Mouse (Mus musculus): ENCODE measurements at regions not wholly inside any gene's neighbourhood (a gene's known extent, or its start where the extent isn't known, plus 50 kb on each side); places are given as distances from the start of the nearest gene placed in this dataset.

DNA sequence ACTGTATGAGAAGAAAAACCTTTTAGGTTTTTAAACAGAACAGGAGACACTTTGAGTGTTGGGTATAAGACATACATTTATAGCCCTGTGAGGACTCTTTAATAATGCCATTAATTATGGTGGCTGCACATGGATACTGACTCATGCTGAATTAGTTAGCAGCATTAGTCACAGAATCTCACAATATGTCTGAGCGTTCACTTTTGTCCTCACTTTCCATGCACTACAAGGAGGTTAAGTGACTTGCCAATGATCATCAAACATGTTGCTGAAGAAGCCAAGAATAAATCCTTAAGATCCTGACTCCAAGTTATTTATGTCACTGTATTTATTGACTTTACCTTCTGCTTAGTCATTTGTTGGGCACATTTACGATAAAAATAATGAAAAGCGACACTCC lies 105.6 kb upstream of the Atxn7l3b start:
- no peak overlapping the region for H3K4me3 ChIP-seq
- no peak for TF ChIP-seq CTCF (IDR thresholded peaks at IDR 0.05)
- intact Hi-C loops (cut with DNase I) = no loop called here
- no peak for DNase-seq (ENCODE audit: extremely low spot score in 1 of 2, low spot score in 2 of 2)
- no peak overlapping the region for H3K27ac ChIP-seq

DNA sequence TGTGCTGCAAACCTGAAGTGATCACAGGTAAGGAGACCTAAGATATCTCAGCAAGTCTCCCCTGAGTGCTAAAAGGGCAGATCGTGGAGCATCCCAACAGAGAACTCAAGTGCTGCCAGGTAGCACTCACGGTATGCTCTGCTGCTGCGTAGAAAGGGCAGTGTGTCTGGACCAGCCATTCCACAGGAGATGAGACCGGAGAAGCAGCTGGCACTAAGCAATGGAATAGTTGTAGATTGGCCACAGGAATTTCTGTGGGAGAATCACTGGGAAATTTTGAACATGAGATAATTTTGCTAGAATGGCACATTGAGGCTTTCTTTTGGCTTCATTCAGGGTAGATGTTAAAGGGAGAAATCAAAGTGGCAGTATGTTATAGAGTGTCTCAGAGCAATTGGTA lies 104.1 kb upstream of the Atxn7l3b start:
- TF ChIP-seq CTCF (IDR thresholded peaks at IDR 0.05) = no peak
- Histone ChIP-seq H3K4me3 (no peak overlapping the region), H3K27ac (no peak overlapping the region)
- no peak for DNase-seq (ENCODE audit: extremely low spot score in 1 of 2, low spot score in 2 of 2)
- intact Hi-C loops (cut with DNase I) = no loop called here

DNA sequence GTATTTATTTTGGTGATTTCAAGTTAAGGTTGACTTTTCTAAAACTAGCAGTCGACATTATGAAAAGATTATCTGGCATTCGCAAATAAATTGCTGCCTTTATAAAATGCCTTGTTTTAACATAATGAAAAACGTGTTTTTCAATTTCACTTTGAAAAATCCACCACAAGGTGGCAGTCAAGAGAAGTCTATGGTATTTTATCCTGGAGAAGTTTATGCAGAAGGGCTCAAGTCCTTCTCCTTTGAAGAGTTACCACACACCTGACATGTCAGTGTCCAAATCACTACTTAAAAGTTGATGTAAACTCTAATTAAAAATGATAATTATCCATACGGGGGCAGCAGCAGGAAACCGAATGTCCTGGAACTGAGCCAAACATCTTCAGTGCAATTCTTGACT lies 98.5 kb upstream of the Atxn7l3b start:
- no peak for DNase-seq (ENCODE audit: extremely low spot score in 1 of 2, low spot score in 2 of 2)
- Histone ChIP-seq H3K4me3 (no peak overlapping the region), H3K27ac (no peak overlapping the region)
- peak; percentile 75 for TF ChIP-seq CTCF (IDR thresholded peaks at IDR 0.05)
- intact Hi-C loops (cut with DNase I) = loop anchor here (10.0 kb wide), 1 partner anchor 1778 kb away; the partner anchor contains the start of gene Trhde

DNA sequence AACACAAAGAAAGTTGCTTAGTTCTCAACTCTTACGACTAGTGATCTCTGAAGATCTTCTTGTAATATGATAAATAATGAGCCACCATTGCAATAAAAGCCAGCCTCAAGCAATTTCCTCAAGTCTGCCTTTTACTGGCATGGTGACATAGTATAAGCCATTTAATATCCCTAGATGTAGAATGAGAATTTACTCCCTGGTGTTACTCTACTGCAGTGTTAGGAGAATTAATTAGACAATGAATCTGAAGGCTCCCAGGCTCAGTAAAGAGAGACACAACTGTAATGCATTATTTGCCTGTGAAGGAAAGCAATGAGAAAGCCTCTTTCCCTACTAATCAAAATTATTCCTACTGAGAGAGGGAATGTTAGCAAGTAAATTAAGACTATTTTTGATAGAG lies 95.8 kb upstream of the Atxn7l3b start:
- no peak for DNase-seq (ENCODE audit: extremely low spot score in 1 of 2, low spot score in 2 of 2)
- H3K27ac ChIP-seq = no peak overlapping the region
- H3K4me3 ChIP-seq = no peak overlapping the region
- intact Hi-C loops (cut with DNase I) = loop anchor here (10.0 kb wide), 1 partner anchor 1780 kb away; the partner anchor contains the start of gene Trhde
- no peak for TF ChIP-seq CTCF (IDR thresholded peaks at IDR 0.05)

DNA sequence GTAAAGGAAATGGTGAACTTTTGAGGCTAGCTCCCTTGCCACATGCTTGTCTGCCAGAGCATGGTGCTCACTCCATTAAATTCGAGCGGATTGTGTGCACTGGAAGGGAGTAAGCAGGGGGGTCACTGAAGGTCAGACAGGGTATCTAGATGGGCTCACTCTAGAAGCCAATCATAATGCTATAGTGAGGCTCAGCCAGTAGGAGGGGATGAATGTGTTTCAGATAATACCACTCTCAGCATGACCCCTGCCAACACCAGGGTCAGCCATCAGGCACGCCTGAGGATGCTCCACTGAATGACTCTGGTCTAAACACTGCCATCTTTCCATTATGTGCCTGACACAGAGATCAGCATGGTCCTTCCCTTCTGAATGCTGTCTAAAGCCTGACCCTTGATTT lies 80.3 kb upstream of the Atxn7l3b start:
- no peak for DNase-seq (ENCODE audit: extremely low spot score in 1 of 2, low spot score in 2 of 2)
- no peak overlapping the region for H3K4me3 ChIP-seq
- no peak for TF ChIP-seq CTCF (IDR thresholded peaks at IDR 0.05)
- intact Hi-C loops (cut with DNase I) = no loop called here
- H3K27ac ChIP-seq = no peak overlapping the region

DNA sequence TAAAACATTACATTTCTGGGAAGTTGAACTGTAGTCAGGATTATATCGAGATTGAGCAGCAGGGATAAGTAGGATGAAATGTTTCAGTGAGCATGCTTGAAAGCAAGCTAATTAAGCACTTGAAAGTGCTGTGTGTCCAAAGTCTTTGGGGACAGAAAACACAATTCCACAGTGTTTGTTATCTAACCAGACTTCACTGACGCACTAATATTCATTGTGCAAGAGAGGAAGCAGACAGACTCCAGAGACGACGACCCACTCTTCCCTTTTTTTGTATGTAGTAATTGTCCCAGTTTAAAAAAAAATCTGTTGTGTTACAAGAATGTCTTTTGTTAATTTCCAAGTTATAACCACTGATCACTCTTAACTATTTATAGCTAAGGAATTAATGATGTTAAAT lies 61.9 kb upstream of the Atxn7l3b start:
- H3K27ac ChIP-seq = no peak overlapping the region
- TF ChIP-seq CTCF (IDR thresholded peaks at IDR 0.05) = no peak
- no peak for DNase-seq (ENCODE audit: extremely low spot score in 1 of 2, low spot score in 2 of 2)
- no peak overlapping the region for H3K4me3 ChIP-seq
- intact Hi-C loops (cut with DNase I) = no loop called here

DNA sequence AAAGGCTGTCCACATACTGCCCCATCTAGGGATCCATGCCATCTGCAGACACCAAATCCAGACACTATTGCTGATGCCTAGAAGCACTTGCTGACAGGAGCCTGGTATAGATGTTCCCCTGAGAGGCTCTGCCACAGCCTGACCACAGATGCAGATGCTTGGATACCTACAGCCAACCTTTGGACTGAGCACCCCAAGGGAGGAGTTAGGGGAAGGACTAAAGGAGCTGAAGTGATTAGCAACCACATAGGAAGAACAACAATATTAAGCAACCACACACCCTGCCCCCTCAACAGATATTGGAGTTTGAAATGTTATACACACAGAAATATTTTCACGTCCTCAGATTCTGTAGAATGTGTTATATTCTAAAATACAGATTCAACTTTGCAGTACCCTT lies 53.9 kb upstream of the Atxn7l3b start:
- H3K27ac ChIP-seq = no peak overlapping the region
- TF ChIP-seq CTCF (IDR thresholded peaks at IDR 0.05) = no peak
- DNase-seq (ENCODE audit: extremely low spot score in 1 of 2, low spot score in 2 of 2) = no peak
- H3K4me3 ChIP-seq = no peak overlapping the region
- intact Hi-C loops (cut with DNase I) = no loop called here

All from left cerebral cortex, adult 2 months (tissue).